Mouse (Mus musculus): Measurements from ENCODE around the gene 1700042G07Rik. TPM values are rescaled to one million over a fixed set of nuclear protein-coding genes. Genes with fewer than 3 reads are reported as not detected.

Gene 1700042G07Rik
- polyA plus RNA-seq, 1 experiment: not detected

GRCm38 (mm10) chr4:116159912-116160311 lies 13.3 kb upstream of the 1700042G07Rik start:
- 38% methylated on average over 3 of the region's 3 CpGs for WGBS
- DNase-seq (ENCODE audit: low read depth, low spot score): no peak

GRCm38 (mm10) chr4:116160769-116161168 lies 12.4 kb upstream of the 1700042G07Rik start:
- 47% methylated on average over 3 of the region's 3 CpGs for whole genome bisulfite sequencing
- no peak for DNase-seq (ENCODE audit: low read depth, low spot score)

GRCm38 (mm10) chr4:116162142-116162541 lies 11.0 kb upstream of the 1700042G07Rik start:
- 22% methylated on average over 4 of the region's 4 CpGs for WGBS
- no peak for DNase-seq (ENCODE audit: low read depth, low spot score)

GRCm38 (mm10) chr4:116164759-116165554 lies 8.2 kb upstream of the 1700042G07Rik start:
- 31% methylated on average over 2 of the region's 2 CpGs for WGBS
- DNase-seq (ENCODE audit: low read depth, low spot score): no peak

- DNase-seq (ENCODE audit: low read depth, low spot score): no peak
These were observed 7.3 kb upstream of the 1700042G07Rik start for GRCm38 (mm10) chr4:116165708-116166407.

GRCm38 (mm10) chr4:116167404-116167803 lies 5.8 kb upstream of the 1700042G07Rik start, which contains the start of gene Tspan1:
Gene Tspan1, minus strand, starts transcription at chr4:116167601.
- no peak for DNase-seq (ENCODE audit: low read depth, low spot score)
- WGBS: 10% methylated on average over 7 of the region's 7 CpGs

More at GRCm38 (mm10) chr4:116165708-116166407, 7.3 kb upstream of the 1700042G07Rik start:
- WGBS: 24% methylated on average over 8 of the region's 8 CpGs

- no peak for DNase-seq (ENCODE audit: low read depth, low spot score)
- WGBS: 68% methylated on average over 7 of the region's 8 CpGs
These were observed 4.4 kb upstream of the 1700042G07Rik start for GRCm38 (mm10) chr4:116168617-116169352.

GRCm38 (mm10) chr4:116169353-116169672 lies 3.9 kb upstream of the 1700042G07Rik start:
- DNase-seq (ENCODE audit: low read depth, low spot score): no peak
- WGBS: 56% methylated on average over 3 of the region's 3 CpGs

- WGBS: 95% methylated on average over 4 of the region's 4 CpGs
- no peak for DNase-seq (ENCODE audit: low read depth, low spot score)
These were observed 580 bp downstream of the 1700042G07Rik start for GRCm38 (mm10) chr4:116173752-116174151.

GRCm38 (mm10) chr4:116174466-116175116 lies 1.4 kb downstream of the 1700042G07Rik start:
- 19% methylated on average over 6 of the region's 6 CpGs for WGBS
- DNase-seq (ENCODE audit: low read depth, low spot score): no peak

- DNase-seq (ENCODE audit: low read depth, low spot score): no peak
These were observed 2.0 kb downstream of the 1700042G07Rik start for GRCm38 (mm10) chr4:116175136-116175535.

GRCm38 (mm10) chr4:116175711-116176542 lies 2.8 kb downstream of the 1700042G07Rik start:
- WGBS: 32% methylated on average over 7 of the region's 7 CpGs
- DNase-seq (ENCODE audit: low read depth, low spot score): no peak

GRCm38 (mm10) chr4:116176543-116176988 lies 3.4 kb downstream of the 1700042G07Rik start:
- DNase-seq (ENCODE audit: low read depth, low spot score): no peak
- 12% methylated on average over 10 of the region's 10 CpGs for WGBS

- 17% methylated on average over 5 of the region's 5 CpGs for WGBS
These were observed 4.0 kb downstream of the 1700042G07Rik start for GRCm38 (mm10) chr4:116177140-116177539.

GRCm38 (mm10) chr4:116182079-116182478 lies 8.9 kb downstream of the 1700042G07Rik start:
- DNase-seq (ENCODE audit: low read depth, low spot score): no peak
- 81% methylated on average over 3 of the region's 3 CpGs for WGBS

More at GRCm38 (mm10) chr4:116177140-116177539, 4.0 kb downstream of the 1700042G07Rik start:
- DNase-seq (ENCODE audit: low read depth, low spot score): no peak

- WGBS: 70% methylated on average over 12 of the region's 12 CpGs
- DNase-seq (ENCODE audit: low read depth, low spot score): no peak
These were observed 9.6 kb downstream of the 1700042G07Rik start for GRCm38 (mm10) chr4:116182745-116183144.

GRCm38 (mm10) chr4:116185083-116185482 lies 11.9 kb downstream of the 1700042G07Rik start:
- 53% methylated on average over 4 of the region's 4 CpGs for WGBS

GRCm38 (mm10) chr4:116192286-116192835 lies 19.2 kb downstream of the 1700042G07Rik start:
- 35% methylated on average over 4 of the region's 4 CpGs for WGBS
- no peak for DNase-seq (ENCODE audit: low read depth, low spot score)

More at GRCm38 (mm10) chr4:116185083-116185482, 11.9 kb downstream of the 1700042G07Rik start:
- no peak for DNase-seq (ENCODE audit: low read depth, low spot score)
